Mouse (Mus musculus): ENCODE results near the gene Gimap9. TPM values are rescaled to one million over a fixed set of nuclear protein-coding genes. Genes with fewer than 3 reads are reported as not detected.

Gene Gimap9
- polyA plus RNA-seq, 1 experiment: 0.73 TPM

DNA sequence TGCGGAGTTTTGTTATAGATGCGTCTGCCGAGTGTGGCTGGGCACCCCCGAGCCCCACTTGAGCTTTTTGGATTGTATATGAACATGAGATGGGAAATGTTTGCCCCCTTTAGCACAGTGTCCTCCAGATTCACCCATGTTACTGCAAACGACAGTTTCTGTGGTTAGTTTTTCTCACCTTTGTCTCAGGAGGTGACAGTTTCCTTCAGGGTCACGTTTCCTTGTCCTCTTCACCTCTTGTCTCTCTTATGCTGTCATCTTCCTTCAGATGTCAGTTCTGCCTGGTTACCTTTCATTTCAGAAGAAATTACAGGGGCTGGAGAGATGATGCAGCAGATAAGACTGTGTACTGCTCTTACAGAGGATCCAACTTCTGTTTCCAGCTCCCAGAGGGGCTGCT lies 3.8 kb downstream of the Gimap9 start:
- TF ChIP-seq GATA1 (IDR thresholded peaks at IDR 0.05; ENCODE audit: low read length): no peak

GRCm38 (mm10) chr6:48680421-48680820 lies 4.5 kb downstream of the Gimap9 start:
- TF ChIP-seq GATA1 (IDR thresholded peaks at IDR 0.05; ENCODE audit: low read length): no peak

- no peak for TF ChIP-seq GATA1 (IDR thresholded peaks at IDR 0.05; ENCODE audit: low read length)
Observed at GRCm38 (mm10) chr6:48681472-48682090, 5.7 kb downstream of the Gimap9 start.

GRCm38 (mm10) chr6:48682271-48682670 lies 6.3 kb downstream of the Gimap9 start:
- TF ChIP-seq GATA1 (IDR thresholded peaks at IDR 0.05; ENCODE audit: low read length): no peak

DNA sequence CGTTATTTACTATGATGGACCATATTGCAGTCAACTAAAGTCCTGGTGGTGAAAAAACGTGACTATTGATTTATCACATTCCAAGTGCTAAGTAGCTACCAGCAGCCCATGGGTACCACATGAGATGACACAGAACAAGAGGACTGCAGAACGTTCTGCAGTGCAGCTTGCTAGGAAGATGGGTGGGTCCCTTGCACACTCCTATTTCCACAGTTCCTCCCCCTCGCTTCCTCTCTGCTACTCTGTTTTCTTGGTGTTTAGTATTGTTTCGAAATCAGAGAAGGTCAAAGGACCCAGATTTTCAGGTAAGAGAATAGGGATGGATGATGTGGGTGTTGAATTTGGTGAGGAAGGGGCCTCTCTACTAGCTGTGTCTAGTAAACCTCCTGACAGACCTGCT lies 8.4 kb downstream of the Gimap9 start, which contains the start of gene Gimap4:
TSS of gene Gimap4 (plus strand) at position 231 of the 400 bp plus-strand sequence.
- TF ChIP-seq GATA1 (IDR thresholded peaks at IDR 0.05; ENCODE audit: low read length): no peak

DNA sequence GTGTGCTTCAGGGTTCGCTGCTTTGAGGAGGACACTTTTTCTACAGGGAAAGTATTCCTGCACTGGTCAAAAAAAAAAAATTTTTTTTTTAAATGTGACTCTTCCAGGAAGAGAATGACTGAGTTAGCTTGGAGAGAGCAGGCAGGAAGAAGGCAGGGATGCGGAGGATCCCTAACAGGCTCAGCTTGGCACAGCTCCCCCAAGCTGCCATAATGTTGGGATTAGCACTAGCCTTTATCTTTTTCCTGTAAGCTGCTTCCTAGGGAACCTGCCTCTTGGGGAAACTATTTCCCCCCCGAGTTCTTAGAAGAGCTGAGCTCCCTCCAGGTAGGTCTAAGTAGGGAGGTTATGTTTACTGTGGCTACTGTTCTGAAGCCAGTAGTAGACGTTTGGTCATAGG lies 8.9 kb downstream of the Gimap9 start:
- TF ChIP-seq GATA1 (IDR thresholded peaks at IDR 0.05; ENCODE audit: low read length): no peak

- no peak for TF ChIP-seq GATA1 (IDR thresholded peaks at IDR 0.05; ENCODE audit: low read length)
Observed at GRCm38 (mm10) chr6:48685251-48685650, 9.3 kb downstream of the Gimap9 start.

DNA sequence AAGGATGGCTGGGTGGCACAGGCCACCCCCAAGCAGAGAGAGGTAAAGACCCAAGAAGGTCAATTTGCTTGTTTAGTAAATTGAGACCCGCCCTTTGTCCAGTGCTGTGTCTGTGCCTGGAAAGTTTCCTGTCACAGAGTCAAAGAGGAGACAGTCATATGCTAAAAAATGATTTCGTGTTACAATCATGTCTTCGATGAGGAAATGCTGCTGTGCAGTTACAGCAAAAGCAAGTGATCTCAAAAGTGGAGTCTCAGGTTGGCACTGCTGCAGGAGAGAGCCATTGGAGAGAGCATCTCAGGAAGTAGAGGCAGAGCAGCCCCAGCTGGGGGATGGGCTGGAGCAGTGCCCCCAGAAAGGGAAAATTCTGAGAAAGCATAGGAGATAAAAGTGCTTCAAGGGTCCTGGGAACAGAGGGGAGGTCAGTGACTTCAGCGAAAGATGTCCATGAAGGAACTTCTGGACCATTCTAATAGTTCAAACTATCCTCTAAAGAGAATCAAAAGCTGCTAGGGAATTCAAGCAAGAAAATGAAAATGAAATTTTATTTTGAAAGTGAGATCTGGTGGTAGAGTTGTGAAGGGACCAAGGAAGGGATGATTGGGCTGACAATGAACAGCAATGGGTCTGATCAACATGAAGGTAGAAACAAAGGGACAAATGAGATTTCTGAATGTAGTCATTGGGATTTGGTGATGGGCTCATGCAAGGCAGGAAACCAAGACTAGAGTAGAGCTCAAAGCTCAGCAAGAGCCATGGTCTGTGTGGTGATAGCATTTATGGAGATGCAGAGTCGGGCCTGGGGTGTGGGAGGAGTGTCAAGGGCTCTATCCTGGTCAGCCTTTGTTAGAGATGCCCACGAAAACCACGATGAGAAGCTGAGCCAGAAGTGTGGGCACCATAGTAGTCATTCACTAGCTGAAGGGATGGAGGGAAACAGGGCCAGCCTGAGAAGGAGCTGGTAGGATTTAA lies 10.1 kb downstream of the Gimap9 start:
- TF ChIP-seq GATA1 (IDR thresholded peaks at IDR 0.05; ENCODE audit: low read length): no peak

- no peak for TF ChIP-seq GATA1 (IDR thresholded peaks at IDR 0.05; ENCODE audit: low read length)
Observed at GRCm38 (mm10) chr6:48687077-48687476, 11.1 kb downstream of the Gimap9 start.

GRCm38 (mm10) chr6:48689320-48689719 lies 13.4 kb downstream of the Gimap9 start:
- TF ChIP-seq GATA1 (IDR thresholded peaks at IDR 0.05; ENCODE audit: low read length): no peak

DNA sequence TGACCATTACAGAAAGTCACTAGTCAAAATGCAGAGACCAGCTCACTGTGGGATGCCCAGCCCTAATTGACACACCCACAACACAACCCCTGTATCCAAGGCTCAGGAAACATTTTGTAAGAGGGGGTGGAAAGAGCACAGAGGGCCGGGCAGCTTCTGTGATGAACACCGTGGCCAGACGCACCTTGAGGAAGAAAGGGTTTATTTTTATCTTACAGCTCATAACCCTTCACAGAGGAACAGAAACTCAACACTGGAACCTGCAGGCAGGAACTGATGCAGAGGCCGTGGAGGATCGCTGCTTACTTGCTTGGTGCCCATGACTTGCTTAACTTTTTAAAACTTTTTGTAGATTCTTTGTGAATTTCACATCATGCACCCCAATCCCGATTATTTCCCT lies 17.0 kb downstream of the Gimap9 start:
- no peak for TF ChIP-seq GATA1 (IDR thresholded peaks at IDR 0.05; ENCODE audit: low read length)

DNA sequence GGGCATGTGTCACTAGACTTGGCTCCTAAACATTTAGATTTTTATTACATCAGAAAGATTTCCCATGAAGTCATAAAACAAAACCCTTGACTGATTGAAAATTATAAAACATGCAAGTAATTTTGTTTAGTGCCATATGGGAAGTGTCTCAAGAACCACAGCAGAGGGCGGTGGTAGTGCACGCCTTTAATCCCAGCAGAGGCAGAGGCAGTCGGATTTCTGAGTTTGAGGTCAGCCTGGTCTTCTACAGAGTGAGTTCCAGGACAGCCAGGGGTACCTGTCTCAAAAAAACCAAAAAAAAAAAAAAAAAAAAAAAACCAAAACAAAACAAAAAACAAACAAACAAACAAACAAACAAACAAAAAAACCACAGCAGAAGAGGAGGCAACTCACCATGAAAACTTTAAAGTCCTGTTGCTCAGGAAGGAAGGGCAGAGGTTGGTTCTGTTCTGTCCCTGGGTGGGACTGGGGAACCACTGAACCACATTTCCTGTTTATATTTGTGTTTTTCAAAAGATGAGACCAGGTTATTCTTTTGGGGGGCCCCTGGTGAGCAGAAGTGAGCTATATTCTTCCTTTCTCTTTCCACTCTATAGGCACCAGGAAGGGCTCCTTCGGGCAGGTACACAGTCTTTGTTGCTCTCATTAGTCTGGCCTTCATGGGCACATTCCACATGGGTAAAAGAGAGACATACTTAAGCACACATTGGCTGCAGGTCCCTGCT lies 21.1 kb downstream of the Gimap9 start:
- no peak for TF ChIP-seq GATA1 (IDR thresholded peaks at IDR 0.05; ENCODE audit: low read length)

- no peak for TF ChIP-seq GATA1 (IDR thresholded peaks at IDR 0.05; ENCODE audit: low read length)
Observed at GRCm38 (mm10) chr6:48697555-48697930, 21.6 kb downstream of the Gimap9 start.

DNA sequence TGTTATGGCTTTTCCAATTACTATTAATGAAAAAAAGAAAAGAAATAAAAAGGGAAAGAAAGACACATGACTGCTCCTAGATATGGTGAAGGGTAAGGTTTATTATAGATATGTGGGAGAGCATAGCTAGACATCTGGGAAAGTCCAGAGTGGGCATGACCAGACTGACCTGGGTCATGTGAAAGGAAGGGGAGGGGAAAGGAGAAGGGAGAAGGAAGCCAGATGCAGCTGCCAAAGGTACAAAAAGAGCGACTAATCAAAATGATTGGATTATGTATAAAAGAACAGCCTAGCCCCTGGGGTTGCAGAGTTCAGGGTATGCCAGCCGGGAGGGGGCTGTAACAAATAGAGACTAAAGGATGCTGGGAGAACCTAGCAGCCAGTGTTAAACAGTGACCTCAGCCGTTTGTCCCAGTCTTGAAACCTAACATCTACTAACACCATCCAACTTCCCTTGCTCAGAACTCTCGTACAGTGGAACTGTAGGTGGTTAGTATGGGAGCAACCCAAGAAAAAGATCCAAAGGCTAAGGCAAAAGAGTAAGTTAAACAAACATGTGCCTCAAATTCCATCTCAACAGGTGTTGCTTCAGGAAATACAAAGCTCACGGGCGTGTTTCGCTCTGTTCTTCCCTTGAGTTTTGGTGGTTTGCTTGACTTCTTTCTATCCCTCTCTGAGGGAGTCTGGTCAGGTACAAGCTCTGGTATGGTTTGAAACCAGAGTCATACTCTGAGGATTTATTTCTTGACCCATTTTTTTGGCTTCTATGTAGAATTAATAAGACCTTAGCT lies 22.3 kb downstream of the Gimap9 start:
- TF ChIP-seq GATA1 (IDR thresholded peaks at IDR 0.05; ENCODE audit: low read length): no peak

DNA sequence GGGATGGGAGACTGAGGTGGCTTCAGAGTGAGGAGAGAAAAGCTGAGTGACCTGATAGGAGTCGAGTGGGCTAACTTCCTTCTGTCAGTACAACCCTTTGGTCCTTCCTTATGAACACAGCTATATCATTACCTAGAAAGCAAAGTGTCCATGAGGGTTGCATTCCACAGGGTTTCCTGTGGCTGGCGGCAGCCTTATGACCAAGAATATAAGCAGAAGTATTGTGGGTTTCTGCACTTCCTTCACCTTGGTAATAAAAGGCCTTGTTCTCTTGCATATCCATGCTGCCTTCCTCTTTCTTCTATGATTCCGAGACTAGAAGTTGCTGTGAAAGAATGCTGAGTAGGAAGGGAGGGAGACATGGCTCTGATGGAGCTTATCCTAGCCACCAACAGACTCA lies 23.0 kb downstream of the Gimap9 start:
- no peak for TF ChIP-seq GATA1 (IDR thresholded peaks at IDR 0.05; ENCODE audit: low read length)
